Mouse (Mus musculus): ENCODE results near the gene Slc25a27. TPM values are rescaled to one million over a fixed set of nuclear protein-coding genes. Genes with fewer than 3 reads are reported as not detected.

The Slc25a27 gene
- polyA plus RNA-seq, 1 experiment from 2014 or later: 18.4 TPM

- WGBS: 24% methylated on average over 24 of the region's 24 CpGs
- no peak for ATAC-seq (ENCODE audit: low FRiP score, low TSS enrichment)
- peaks cover 15% of the 10 kb centered on the region; the same call in 1 of the 2 replicates for H3K9me3 ChIP-seq (ENCODE audit: low read length)
These were observed 38.0 kb downstream of the Slc25a27 start for GRCm38 (mm10) chr17:43629026-43629495.

DNA sequence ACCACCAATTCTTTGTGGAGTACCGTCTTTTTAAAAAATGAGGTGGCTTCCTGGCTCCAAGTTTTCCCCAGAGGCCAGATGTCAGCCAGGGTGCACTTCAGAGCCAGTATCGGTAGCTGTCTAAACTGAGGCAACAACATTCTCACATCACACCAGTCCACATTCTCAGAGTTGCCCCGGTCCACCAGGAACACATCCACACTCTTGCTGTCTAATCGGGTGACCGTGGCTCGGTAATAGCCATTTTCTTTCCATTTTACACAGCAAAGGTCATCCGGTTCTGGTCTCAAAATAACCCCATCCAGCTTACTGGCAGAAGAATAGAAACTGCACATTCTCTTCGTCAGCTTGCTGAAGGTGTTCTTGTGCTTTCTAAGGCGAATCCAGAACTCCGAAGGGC lies 38.8 kb downstream of the Slc25a27 start:
- 90% methylated on average over 10 of the region's 10 CpGs for WGBS
- no peak for ATAC-seq (ENCODE audit: low FRiP score, low TSS enrichment)
- H3K27ac ChIP-seq (ENCODE audit: low read length): no peak overlapping the region
- H3K4me2 ChIP-seq (replicated peaks; ENCODE audit: low read depth, low read length): no peak overlapping the region
- peaks cover 13% of the 10 kb centered on the region for H3K4me1 ChIP-seq (ENCODE audit: insufficient read depth, low read length)
- H3K4me3 ChIP-seq (ENCODE audit: low read length): no peak overlapping the region
- H3K9ac ChIP-seq (replicated peaks; ENCODE audit: low read length): no peak overlapping the region
- H3K27me3 ChIP-seq (ENCODE audit: insufficient read depth, low read length): peaks cover 33% of the 10 kb centered on the region
- peaks cover 15% of the 10 kb centered on the region; the same call in 1 of the 2 replicates for H3K9me3 ChIP-seq (ENCODE audit: low read length)
- no peaks in the 10 kb centered on the region for H3K36me3 ChIP-seq (ENCODE audit: insufficient read depth, low read length)

More at GRCm38 (mm10) chr17:43629026-43629495, 38.0 kb downstream of the Slc25a27 start:
- peak overlapping the region; percentile 46 for H3K4me3 ChIP-seq (ENCODE audit: low read length)
- H3K9ac ChIP-seq (replicated peaks; ENCODE audit: low read length): 0 out of 2 replicates have a peak overlapping the region, but pooled peaks have one; percentile 56
- peaks cover 13% of the 10 kb centered on the region for H3K4me1 ChIP-seq (ENCODE audit: insufficient read depth, low read length)
- peak overlapping the region; percentile 72 for H3K4me2 ChIP-seq (replicated peaks; ENCODE audit: low read depth, low read length)
- H3K27ac ChIP-seq (ENCODE audit: low read length): no peak overlapping the region
- H3K36me3 ChIP-seq (ENCODE audit: insufficient read depth, low read length): no peaks in the 10 kb centered on the region
- peaks cover 33% of the 10 kb centered on the region for H3K27me3 ChIP-seq (ENCODE audit: insufficient read depth, low read length)

DNA sequence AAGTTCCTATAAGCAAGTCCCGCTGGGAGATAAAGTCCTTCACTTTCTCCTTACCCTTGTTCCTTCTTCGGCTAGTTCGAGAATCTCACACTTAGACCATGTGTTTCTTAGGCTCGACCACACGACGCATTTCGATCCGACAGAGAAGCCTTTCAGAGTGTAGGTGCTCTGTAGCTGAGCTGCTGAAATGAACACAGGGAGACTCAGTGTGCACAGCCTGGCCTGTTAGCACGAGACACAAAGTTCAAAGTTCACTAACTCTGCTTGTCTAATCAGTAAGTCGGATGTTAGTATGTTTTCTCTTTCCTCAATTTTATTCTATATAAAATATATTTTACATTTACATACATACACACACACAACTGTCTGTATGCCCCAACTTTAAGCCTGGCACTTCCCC lies 44.9 kb downstream of the Slc25a27 start:
- no peak overlapping the region for H3K9ac ChIP-seq (replicated peaks; ENCODE audit: low read length)
- no peak overlapping the region for H3K27ac ChIP-seq (ENCODE audit: low read length)
- H3K4me2 ChIP-seq (replicated peaks; ENCODE audit: low read depth, low read length): no peak overlapping the region
- no peaks in the 10 kb centered on the region for H3K27me3 ChIP-seq (ENCODE audit: insufficient read depth, low read length)
- no peaks in the 10 kb centered on the region for H3K36me3 ChIP-seq (ENCODE audit: insufficient read depth, low read length)
- H3K4me1 ChIP-seq (ENCODE audit: insufficient read depth, low read length): no peaks in the 10 kb centered on the region
- H3K9me3 ChIP-seq (ENCODE audit: low read length): peaks cover 8% of the 10 kb centered on the region; the same call in 1 of the 2 replicates
- no peak for ATAC-seq (ENCODE audit: low FRiP score, low TSS enrichment)
- 87% methylated on average over 10 of the region's 10 CpGs for WGBS
- no peak overlapping the region for H3K4me3 ChIP-seq (ENCODE audit: low read length)

DNA sequence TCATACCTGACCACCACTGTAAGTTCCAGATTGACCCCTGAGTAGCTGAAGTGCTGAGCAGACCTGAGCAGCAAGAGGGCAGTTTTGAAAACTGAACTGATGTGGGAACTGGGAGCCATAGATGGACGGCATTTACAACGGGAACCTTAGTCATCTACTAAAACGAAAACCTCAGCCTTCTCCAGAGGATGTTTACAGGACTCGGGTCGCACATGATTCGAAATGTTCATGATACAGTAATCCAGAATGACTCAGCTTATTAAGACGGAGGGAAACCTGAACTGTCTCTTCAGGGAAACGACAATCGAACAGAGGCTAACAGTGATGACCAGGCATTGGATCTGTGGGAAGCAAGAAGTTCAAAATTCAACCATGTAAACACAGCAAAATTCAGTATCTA lies 47.9 kb downstream of the Slc25a27 start:
- Histone ChIP-seq H3K4me1 (ENCODE audit: insufficient read depth, low read length) (no peaks in the 10 kb centered on the region), H3K4me2 (replicated peaks; ENCODE audit: low read depth, low read length) (no peak overlapping the region), H3K27me3 (ENCODE audit: insufficient read depth, low read length) (no peaks in the 10 kb centered on the region), H3K36me3 (ENCODE audit: insufficient read depth, low read length) (no peaks in the 10 kb centered on the region), H3K4me3 (ENCODE audit: low read length) (no peak overlapping the region), H3K9me3 (ENCODE audit: low read length) (no peaks in the 10 kb centered on the region), H3K9ac (replicated peaks; ENCODE audit: low read length) (no peak overlapping the region), H3K27ac (ENCODE audit: low read length) (no peak overlapping the region)
- WGBS: 86% methylated on average over 9 of the region's 9 CpGs
- ATAC-seq (ENCODE audit: low FRiP score, low TSS enrichment): no peak

GRCm38 (mm10) chr17:43612221-43612620 lies 54.8 kb downstream of the Slc25a27 start:
- Histone ChIP-seq H3K9ac (replicated peaks; ENCODE audit: low read length) (no peak overlapping the region), H3K4me3 (ENCODE audit: low read length) (no peak overlapping the region), H3K27ac (ENCODE audit: low read length) (no peak overlapping the region), H3K9me3 (ENCODE audit: low read length) (no peaks in the 10 kb centered on the region), H3K4me2 (replicated peaks; ENCODE audit: low read depth, low read length) (no peak overlapping the region), H3K27me3 (ENCODE audit: insufficient read depth, low read length) (no peaks in the 10 kb centered on the region), H3K4me1 (ENCODE audit: insufficient read depth, low read length) (no peaks in the 10 kb centered on the region), H3K36me3 (ENCODE audit: insufficient read depth, low read length) (0 out of 2 replicates have a peak, but pooled peaks cover 3% of the 10 kb centered on the region)
- no peak for ATAC-seq (ENCODE audit: low FRiP score, low TSS enrichment)
- 75% methylated on average over 3 of the region's 3 CpGs for WGBS

GRCm38 (mm10) chr17:43611586-43611985 lies 55.4 kb downstream of the Slc25a27 start:
- WGBS: 22% methylated on average over 7 of the region's 7 CpGs
- Histone ChIP-seq H3K9ac (replicated peaks; ENCODE audit: low read length) (no peak overlapping the region), H3K4me2 (replicated peaks; ENCODE audit: low read depth, low read length) (no peak overlapping the region), H3K9me3 (ENCODE audit: low read length) (no peaks in the 10 kb centered on the region), H3K27ac (ENCODE audit: low read length) (no peak overlapping the region), H3K4me1 (ENCODE audit: insufficient read depth, low read length) (no peaks in the 10 kb centered on the region), H3K27me3 (ENCODE audit: insufficient read depth, low read length) (no peaks in the 10 kb centered on the region), H3K36me3 (ENCODE audit: insufficient read depth, low read length) (0 out of 2 replicates have a peak, but pooled peaks cover 3% of the 10 kb centered on the region), H3K4me3 (ENCODE audit: low read length) (no peak overlapping the region)
- no peak for ATAC-seq (ENCODE audit: low FRiP score, low TSS enrichment)

GRCm38 (mm10) chr17:43606704-43607103 lies 60.3 kb downstream of the Slc25a27 start:
- Histone ChIP-seq H3K36me3 (ENCODE audit: insufficient read depth, low read length) (0 out of 2 replicates have a peak, but pooled peaks cover 3% of the 10 kb centered on the region), H3K27ac (ENCODE audit: low read length) (no peak overlapping the region), H3K9ac (replicated peaks; ENCODE audit: low read length) (no peak overlapping the region), H3K4me1 (ENCODE audit: insufficient read depth, low read length) (no peaks in the 10 kb centered on the region), H3K9me3 (ENCODE audit: low read length) (no peaks in the 10 kb centered on the region), H3K4me3 (ENCODE audit: low read length) (no peak overlapping the region), H3K27me3 (ENCODE audit: insufficient read depth, low read length) (no peaks in the 10 kb centered on the region), H3K4me2 (replicated peaks; ENCODE audit: low read depth, low read length) (no peak overlapping the region)
- ATAC-seq (ENCODE audit: low FRiP score, low TSS enrichment): no peak
- WGBS: 22% methylated on average over 3 of the region's 3 CpGs

DNA sequence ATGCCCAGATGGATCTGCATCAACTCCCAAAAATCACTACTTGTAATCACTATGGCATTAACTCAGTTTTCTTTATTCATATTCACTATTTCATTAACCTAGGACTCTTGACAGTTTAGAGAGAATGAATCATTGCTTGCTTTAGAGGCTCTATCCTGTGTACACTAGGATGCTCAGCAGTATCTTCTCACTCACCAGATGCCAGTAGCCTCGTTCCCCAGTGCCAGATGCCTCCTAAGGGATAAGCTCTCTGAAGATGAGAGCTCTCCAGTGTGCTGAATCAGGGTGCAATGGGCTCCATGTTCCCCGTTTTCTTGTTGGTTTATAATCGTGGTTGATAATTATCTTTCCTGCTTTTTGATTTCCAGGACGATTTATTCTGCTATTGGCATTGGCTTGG lies 68.3 kb downstream of the Slc25a27 start:
- peaks cover 14% of the 10 kb centered on the region for H3K36me3 ChIP-seq (ENCODE audit: insufficient read depth, low read length)
- no peak for ATAC-seq (ENCODE audit: low FRiP score, low TSS enrichment)

GRCm38 (mm10) chr17:43597742-43598141 lies 69.3 kb downstream of the Slc25a27 start:
- no peaks in the 10 kb centered on the region for H3K4me1 ChIP-seq (ENCODE audit: insufficient read depth, low read length)
- H3K9me3 ChIP-seq (ENCODE audit: low read length): peaks cover 6% of the 10 kb centered on the region
- peaks cover 14% of the 10 kb centered on the region for H3K36me3 ChIP-seq (ENCODE audit: insufficient read depth, low read length)
- no peak overlapping the region for H3K9ac ChIP-seq (replicated peaks; ENCODE audit: low read length)
- no peak for ATAC-seq (ENCODE audit: low FRiP score, low TSS enrichment)
- H3K27ac ChIP-seq (ENCODE audit: low read length): no peak overlapping the region
- no peak overlapping the region for H3K4me3 ChIP-seq (ENCODE audit: low read length)
- 93% methylated on average over 2 of the region's 2 CpGs for WGBS
- H3K4me2 ChIP-seq (replicated peaks; ENCODE audit: low read depth, low read length): no peak overlapping the region
- no peaks in the 10 kb centered on the region for H3K27me3 ChIP-seq (ENCODE audit: insufficient read depth, low read length)

More for the DNA sequence above, 68.3 kb downstream of the Slc25a27 start:
- Histone ChIP-seq H3K4me1 (ENCODE audit: insufficient read depth, low read length) (no peaks in the 10 kb centered on the region), H3K27ac (ENCODE audit: low read length) (no peak overlapping the region), H3K4me2 (replicated peaks; ENCODE audit: low read depth, low read length) (no peak overlapping the region), H3K4me3 (ENCODE audit: low read length) (no peak overlapping the region), H3K9ac (replicated peaks; ENCODE audit: low read length) (no peak overlapping the region), H3K27me3 (ENCODE audit: insufficient read depth, low read length) (no peaks in the 10 kb centered on the region), H3K9me3 (ENCODE audit: low read length) (peaks cover 6% of the 10 kb centered on the region)
- 68% methylated on average over 4 of the region's 4 CpGs for WGBS
